Comparison of ENCODE assay signal across 9 mouse cellular contexts in the genomic region with DNA sequence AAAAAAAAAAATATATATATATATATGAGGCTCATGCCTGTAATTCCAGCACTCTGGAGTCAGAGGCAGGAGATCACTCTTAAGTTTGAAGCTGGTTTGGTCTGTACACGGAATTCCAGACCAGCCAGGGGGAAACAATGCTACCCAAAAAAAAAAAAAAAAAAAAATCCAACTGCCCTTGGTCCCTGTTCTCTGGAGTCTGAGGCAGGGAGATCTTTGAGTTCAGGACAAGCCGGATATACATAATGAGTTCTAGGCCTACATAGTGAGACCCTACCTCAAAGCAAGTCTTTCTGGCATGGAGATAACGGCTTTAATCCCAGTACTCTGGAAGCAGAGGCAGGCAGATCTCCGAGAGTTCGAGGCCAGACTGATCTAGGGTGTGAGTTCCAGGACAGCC. TPM values are rescaled to one million over a fixed set of nuclear protein-coding genes. Genes with fewer than 3 reads are reported as not detected.
DNase-seq lines count a peak whose midpoint lies in the region; ATAC-seq and TF ChIP-seq lines count a peak whose summit lies in the region.
"Had no signal": no experiment of that assay in that cellular context is flagged by ENCODE, and none has a peak within 500 bp of the region (broad histone marks: within the 10 kb centered on the region; RNA-seq: fewer than 3 reads in every experiment).

No protein-coding gene starts in this region.

- no peak for TF ChIP-seq EP300 in MEL (IDR thresholded peaks at IDR 0.05; ENCODE audit: low read depth in 1 of 2, low read length in 2 of 2)

- H3K4me3 ChIP-seq in heart, embryonic 16.5 days (ENCODE audit: low read length) = peak overlapping the region; percentile 62
- H3K4me3 ChIP-seq in MEL (ENCODE audit: control insufficient read depth in 1 of 2, insufficient read depth in 1 of 2, low read depth in 2 of 2, low read length in 2 of 2) = peak overlapping the region; percentile 88 to 100
- H3K4me3 ChIP-seq in hindbrain, embryonic 12.5 days = peak overlapping the region; percentile 70
- peak overlapping the region; percentile 72 for H3K4me3 ChIP-seq in midbrain, embryonic 12.5 days

- H3K9me3 ChIP-seq in heart, embryonic 16.5 days (replicated peaks; ENCODE audit: control insufficient read depth, low read length) = no peaks in the 10 kb centered on the region
- no peaks in the 10 kb centered on the region for H3K9me3 ChIP-seq in MEL (replicated peaks; ENCODE audit: insufficient read depth, low read length)
- no peaks in the 10 kb centered on the region for H3K9me3 ChIP-seq in hindbrain, embryonic 12.5 days (replicated peaks)
- H3K9me3 ChIP-seq in midbrain, embryonic 12.5 days = no peaks in the 10 kb centered on the region

- H3K79me2 ChIP-seq in MEL (ENCODE audit: control insufficient read depth, insufficient read depth, low read length, poor library complexity) = peaks cover 10% of the 10 kb centered on the region

- WGBS in heart, embryonic 16.5 days = 67% methylated on average over 5 of the region's 5 CpGs
- WGBS in hindbrain, embryonic 12.5 days = 69% methylated on average over 5 of the region's 5 CpGs
- WGBS in midbrain, embryonic 12.5 days = 72% methylated on average over 5 of the region's 5 CpGs

- no peaks in the 10 kb centered on the region for H3K27me3 ChIP-seq in heart, embryonic 16.5 days (ENCODE audit: control insufficient read depth, insufficient read depth, low read length)
- no peaks in the 10 kb centered on the region for H3K27me3 ChIP-seq in MEL (ENCODE audit: control insufficient read depth in 1 of 2, insufficient read depth in 2 of 2, low read length in 2 of 2)
- no peaks in the 10 kb centered on the region for H3K27me3 ChIP-seq in hindbrain, embryonic 12.5 days
- no peaks in the 10 kb centered on the region for H3K27me3 ChIP-seq in midbrain, embryonic 12.5 days

- no peak for ATAC-seq in heart, embryonic 16.5 days (replicated peaks; ENCODE audit: extremely low read depth, insufficient read depth, low FRiP score)
- ATAC-seq in hindbrain, embryonic 12.5 days (ENCODE audit: low FRiP score) = no peak
- ATAC-seq in midbrain, embryonic 12.5 days (ENCODE audit: low FRiP score, low read depth) = peak; percentile 25

- no peak for TF ChIP-seq POLR2A in MEL (IDR thresholded peaks at IDR 0.05; ENCODE audit: control insufficient read depth in 1 of 2, insufficient read depth in 1 of 2, low read depth in 1 of 2, low read length in 2 of 2, poor library complexity in 1 of 2)

- no peak for DNase-seq in heart, postnatal 14 days
- peak; percentile 45 for DNase-seq in MEL (ENCODE audit: low read depth, low spot score)
- no peak for DNase-seq in layer of hippocampus, adult 9-11 months
- DNase-seq in c-Kit-positive CD71-positive TER-119-positive erythroid progenitor cells, embryonic 14.5 days (ENCODE audit: low spot score) = no peak
- no peak for DNase-seq in thymus, postnatal 25 days

- H3K9ac ChIP-seq in heart, embryonic 16.5 days (ENCODE audit: low read length) = peak overlapping the region; percentile 82; the same call in 1 of the 2 replicates
- peak overlapping the region; percentile 71 for H3K9ac ChIP-seq in MEL (ENCODE audit: control insufficient read depth, low read depth, low read length, poor library complexity, severe bottlenecking)
- H3K9ac ChIP-seq in hindbrain, embryonic 12.5 days = no peak overlapping the region
- H3K9ac ChIP-seq in midbrain, embryonic 12.5 days (replicated peaks) = no peak overlapping the region

- intact Hi-C loops in heart, postnatal 14 days (cut with DNase I) = no loop called here

- H3K4me2 ChIP-seq in heart, embryonic 16.5 days (ENCODE audit: low read depth, low read length) = peak overlapping the region; percentile 78
- H3K4me2 ChIP-seq in hindbrain, embryonic 12.5 days (replicated peaks) = peak overlapping the region; percentile 64
- H3K4me2 ChIP-seq in midbrain, embryonic 12.5 days (replicated peaks) = peak overlapping the region; percentile 78

- peaks cover 15% of the 10 kb centered on the region for H3K4me1 ChIP-seq in heart, embryonic 16.5 days (ENCODE audit: control insufficient read depth, insufficient read depth, low read length)
- peaks cover 6 to 13% of the 10 kb centered on the region in 2 experiments for H3K4me1 ChIP-seq in MEL (ENCODE audit: control insufficient read depth in 1 of 2, insufficient read depth in 2 of 2, low read length in 2 of 2)
- peaks cover 11% of the 10 kb centered on the region for H3K4me1 ChIP-seq in hindbrain, embryonic 12.5 days
- H3K4me1 ChIP-seq in midbrain, embryonic 12.5 days = peaks cover 20% of the 10 kb centered on the region

- no peak for TF ChIP-seq RAD21 in MEL (IDR thresholded peaks at IDR 0.05; ENCODE audit: low read depth, low read length)

- no peak for TF ChIP-seq CTCF in MEL (IDR thresholded peaks at IDR 0.05 in 2 of 3, conservative IDR thresholded peaks at IDR 0.05 in 1 of 3; ENCODE audit: control insufficient read depth in 1 of 3, insufficient read depth in 1 of 3, low read depth in 2 of 3, low read length in 3 of 3, poor library complexity in 1 of 3, severe bottlenecking in 1 of 3)

- peaks cover 11% of the 10 kb centered on the region; the same call in 1 of the 2 replicates for H3K36me3 ChIP-seq in heart, embryonic 16.5 days (ENCODE audit: control insufficient read depth, insufficient read depth)
- peaks cover 0 to 24% of the 10 kb centered on the region in 2 experiments for H3K36me3 ChIP-seq in MEL (ENCODE audit: control insufficient read depth in 1 of 2, insufficient read depth in 2 of 2, low read length in 2 of 2)
- peaks cover 9% of the 10 kb centered on the region for H3K36me3 ChIP-seq in hindbrain, embryonic 12.5 days
- peaks cover 15% of the 10 kb centered on the region for H3K36me3 ChIP-seq in midbrain, embryonic 12.5 days

- peak overlapping the region; percentile 89 for H3K27ac ChIP-seq in heart, embryonic 16.5 days (ENCODE audit: low read length)
- no peak overlapping the region; the same call in 1 of the 2 replicates for H3K27ac ChIP-seq in MEL (ENCODE audit: control insufficient read depth, low read depth, low read length)
- H3K27ac ChIP-seq in hindbrain, embryonic 12.5 days = peak overlapping the region; percentile 89; the same call in 1 of the 2 replicates
- no peak overlapping the region for H3K27ac ChIP-seq in midbrain, embryonic 12.5 days (replicated peaks)

TF ChIP-seq in MEL, 35 proteins besides CTCF, POLR2A, EP300 and RAD21:
- TF ChIP-seq GATA1 (IDR thresholded peaks at IDR 0.05; ENCODE audit: low read depth, low read length) (peak; percentile 41; the same call in 1 of the 2 replicates), CHD1 (IDR thresholded peaks at IDR 0.05; ENCODE audit: low read depth, low read length) (no peak), HCFC1 (IDR thresholded peaks at IDR 0.05; ENCODE audit: low read depth, low read length) (no peak), BHLHE40 (IDR thresholded peaks at IDR 0.05; ENCODE audit: borderline replicate concordance, low read depth, low read length) (no peak), ZC3H11A (IDR thresholded peaks at IDR 0.05; ENCODE audit: low read depth, low read length) (no peak), UBTF (IDR thresholded peaks at IDR 0.05; ENCODE audit: borderline replicate concordance, insufficient read depth, low read depth, low read length) (no peak), ZNF384 (IDR thresholded peaks at IDR 0.05; ENCODE audit: low read depth, low read length) (peak; percentile 70; the same call in 1 of the 2 replicates), CHD2 (IDR thresholded peaks at IDR 0.05; ENCODE audit: low read length) (no peak), POLR2AphosphoS2 (IDR thresholded peaks at IDR 0.05; ENCODE audit: low read length) (no peak), MAX (IDR thresholded peaks at IDR 0.05; ENCODE audit: low read length) (no peak), SIN3A (IDR thresholded peaks at IDR 0.05; ENCODE audit: low read length) (no peak), ETS1 (IDR thresholded peaks at IDR 0.05; ENCODE audit: low read depth, low read length) (no peak)

RNA-seq across cellular contexts. Expression of a gene that starts 0.4 kb away (rescaled TPM):
- 28.8 and 29.4 TPM in 2 replicates for polyA plus RNA-seq in heart, embryonic 16.5 days (2015; fragmentation: Nextera tagmentation; extraction: Ambion mirVana)
- 10 to 100 TPM; 10.0 to 12.0 TPM for total RNA-seq in heart, postnatal 14 days (2021)
- 11.4 and 12.5 TPM in 2 replicates for total RNA-seq in MEL (2012; rRNA removed)
- polyA plus RNA-seq in MEL (2012; ENCODE audit: insufficient read depth in 1 of 2, insufficient read length in 2 of 2, low read depth in 1 of 2, low replicate concordance in 2 of 2, missing spikeins in 1 of 2) = 10 to 100 TPM in 1 of 2 experiments, not detected in 1; 12.0 TPM
- polyA plus RNA-seq in hindbrain, embryonic 12.5 days (2016; fragmentation: Nextera tagmentation; extraction: Ambion mirVana) = 62.7 and 63.1 TPM in 2 replicates
- polyA plus RNA-seq in midbrain, embryonic 12.5 days (2016; fragmentation: Nextera tagmentation; extraction: Ambion mirVana) = 55.1 and 56.3 TPM in 2 replicates

RNA-seq across cellular contexts. Expression of a gene that starts 14.9 kb away (rescaled TPM):
- polyA plus RNA-seq in heart, embryonic 16.5 days (2015; fragmentation: Nextera tagmentation; extraction: Ambion mirVana) = 5.0 and 5.5 TPM in 2 replicates
- 10 to 100 TPM; 12.3 to 14.1 TPM for total RNA-seq in heart, postnatal 14 days (2021)
- 5.2 TPM in 2 replicates for total RNA-seq in MEL (2012; rRNA removed)
- 1 to 10 TPM in 1 of 2 experiments, not detected in 1; 6.8 TPM for polyA plus RNA-seq in MEL (2012; ENCODE audit: insufficient read depth in 1 of 2, insufficient read length in 2 of 2, low read depth in 1 of 2, low replicate concordance in 2 of 2, missing spikeins in 1 of 2)
- 3.2 and 3.4 TPM in 2 replicates for polyA plus RNA-seq in hindbrain, embryonic 12.5 days (2016; fragmentation: Nextera tagmentation; extraction: Ambion mirVana)
- 1.4 and 2.3 TPM in 2 replicates for polyA plus RNA-seq in midbrain, embryonic 12.5 days (2016; fragmentation: Nextera tagmentation; extraction: Ambion mirVana)

RNA-seq across cellular contexts. Expression of a gene that starts 18.8 kb away (rescaled TPM):
- 164 and 178 TPM in 2 replicates for polyA plus RNA-seq in heart, embryonic 16.5 days (2015; fragmentation: Nextera tagmentation; extraction: Ambion mirVana)
- total RNA-seq in heart, postnatal 14 days (2021) = 10 to 100 TPM; 76.1 to 80.0 TPM
- 134 and 147 TPM in 2 replicates for total RNA-seq in MEL (2012; rRNA removed)
- polyA plus RNA-seq in MEL (2012; ENCODE audit: insufficient read depth in 1 of 2, insufficient read length in 2 of 2, low read depth in 1 of 2, low replicate concordance in 2 of 2, missing spikeins in 1 of 2) = 100 to 1,000 TPM in 1 of 2 experiments, not detected in 1; 161 TPM
- polyA plus RNA-seq in hindbrain, embryonic 12.5 days (2016; fragmentation: Nextera tagmentation; extraction: Ambion mirVana) = 201 and 207 TPM in 2 replicates
- polyA plus RNA-seq in midbrain, embryonic 12.5 days (2016; fragmentation: Nextera tagmentation; extraction: Ambion mirVana) = 184 and 196 TPM in 2 replicates

RNA-seq across cellular contexts. Expression of a gene that starts 22.9 kb away (rescaled TPM):
- polyA plus RNA-seq in heart, embryonic 16.5 days (2015; fragmentation: Nextera tagmentation; extraction: Ambion mirVana) = 0.30 TPM in 1 of 2 replicates, not detected in the other
- total RNA-seq in heart, postnatal 14 days (2021) = not detected
- total RNA-seq in MEL (2012; rRNA removed) = 0.12 and 0.13 TPM in 2 replicates
- polyA plus RNA-seq in MEL (2012; ENCODE audit: insufficient read depth in 1 of 2, insufficient read length in 2 of 2, low read depth in 1 of 2, low replicate concordance in 2 of 2, missing spikeins in 1 of 2) = under 1 TPM in 1 of 2 experiments, not detected in 1; 0.22 TPM
- polyA plus RNA-seq in hindbrain, embryonic 12.5 days (2016; fragmentation: Nextera tagmentation; extraction: Ambion mirVana) = 0.22 and 0.27 TPM in 2 replicates
- 0.22 TPM in 1 of 2 replicates, not detected in the other for polyA plus RNA-seq in midbrain, embryonic 12.5 days (2016; fragmentation: Nextera tagmentation; extraction: Ambion mirVana)
- total RNA-seq: megakaryocyte progenitor cell, adult 5-6 weeks had no signal

Comparison
In these comparisons a context has a peak if more than half of its experiments do, and no peak if none do; other contexts are left out.
1. H3K27ac ChIP-seq: peak in heart, embryonic 16.5 days (single experiment) and hindbrain, embryonic 12.5 days (single experiment); none in MEL (single experiment) and midbrain, embryonic 12.5 days (single experiment).
2. H3K9ac ChIP-seq: peak in heart, embryonic 16.5 days (single experiment) and MEL (single experiment); none in hindbrain, embryonic 12.5 days (single experiment) and midbrain, embryonic 12.5 days (single experiment).
3. Peak in every context shown above with its lines, with median percentiles within 50 percentile points of each other: H3K4me2 ChIP-seq and H3K4me3 ChIP-seq.